Mouse (Mus musculus): ENCODE results near the gene Sgpl1.

- TF ChIP-seq CTCF (IDR thresholded peaks at IDR 0.05; ENCODE audit: control insufficient read depth, insufficient read depth, low read length) (no peak), POLR2A (IDR thresholded peaks at IDR 0.05; ENCODE audit: borderline replicate concordance, control insufficient read depth, low read depth, low read length) (no peak)
Measured at GRCm38 (mm10) chr10:61134041-61134440, 13.5 kb downstream of the Sgpl1 start.

Measured in bone marrow, adult 2 months (tissue).